Mouse (Mus musculus) kidney, embryonic 14.5 days (tissue): ENCODE measurements at regions not wholly inside any gene's neighbourhood (a gene's known extent, or its start where the extent isn't known, plus 50 kb on each side); places are given as distances from the start of the nearest gene placed in this dataset.

Source experiments
- ATAC-seq: fragments of 200-750 bp; cut with Nextera tagmentation; 2 replicates; pipeline ENCODE4 v1.8.0; 2017; ENCODE audit warnings: moderate number of reproducible peaks, mild to moderate bottlenecking, moderate TSS enrichment, moderate library complexity; ENCODE audit not compliant: low FRiP score, low TSS enrichment
- H3K27ac ChIP-seq: fragments of 300-500 bp; sonication (generic); 2 replicates; pipeline ENCODE4 v1.5.1; 2014; ENCODE audit warnings: low read depth, mild to moderate bottlenecking, low read length, moderate library complexity, mixed read lengths
- H3K27me3 ChIP-seq: fragments of 300-500 bp; sonication (generic); 2 replicates; pipeline ENCODE4 v1.6.1; 2014; ENCODE audit warnings: mild to moderate bottlenecking, low read length; ENCODE audit not compliant: control insufficient read depth, insufficient read depth
- H3K36me3 ChIP-seq: fragments of 300-500 bp; sonication (generic); 2 replicates; pipeline ENCODE4 v1.6.1; 2014; ENCODE audit warnings: low read length, mixed read lengths; ENCODE audit not compliant: control insufficient read depth, insufficient read depth
- H3K4me1 ChIP-seq: fragments of 300-500 bp; sonication (generic); 2 replicates; pipeline ENCODE4 v1.6.1; 2014; ENCODE audit warnings: low read length, mixed read lengths; ENCODE audit not compliant: control insufficient read depth, insufficient read depth
- H3K4me2 ChIP-seq: fragments of 300-500 bp; sonication (generic); replicated peaks from 2 replicates; pipeline ENCODE4 v1.6.1; 2014; ENCODE audit warnings: low read depth, mild to moderate bottlenecking, low read length
- H3K4me3 ChIP-seq: fragments of 300-500 bp; sonication (generic); 2 replicates; pipeline ENCODE4 v1.5.1; 2014; ENCODE audit warnings: mild to moderate bottlenecking, low read length
- H3K9ac ChIP-seq: fragments of 300-500 bp; sonication (generic); 2 replicates; pipeline ENCODE4 v1.6.1; 2014; ENCODE audit warnings: low read depth, mild to moderate bottlenecking, low read length, moderate library complexity
- H3K9me3 ChIP-seq: fragments of 300-500 bp; sonication (generic); 2 replicates; pipeline ENCODE4 v1.6.1; 2016; ENCODE audit warnings: low read length; ENCODE audit not compliant: control insufficient read depth
- WGBS: fragments of 180-500 bp; shearing (Covaris S2); extraction: QIAGEN DNeasy Blood & Tissue Kit; methylation state at CpG from one replicate; pipeline ENCODE4 v1.1.7; 2014; 5-methylcytosine and 5-hydroxymethylcytosine counted together

DNA sequence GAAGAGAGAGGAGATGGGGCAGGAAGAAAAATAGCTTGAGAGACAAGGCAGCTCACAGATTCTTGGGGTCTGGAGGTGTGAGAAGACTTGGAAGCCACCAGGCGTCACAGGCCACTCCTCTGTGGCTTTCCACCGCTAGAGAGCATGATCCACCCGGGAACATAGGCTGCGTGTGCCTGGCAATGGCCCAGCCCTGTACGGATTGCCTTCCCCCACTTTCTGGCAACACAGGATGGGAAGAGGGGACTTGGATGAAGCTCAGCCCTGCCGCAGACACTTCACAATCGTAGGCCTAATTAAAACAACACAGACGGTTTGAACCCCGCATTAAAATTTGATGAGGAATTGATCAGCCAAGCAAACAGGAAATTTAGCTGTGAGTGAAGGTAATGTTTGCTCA lies 209.8 kb downstream of the Dhx35 start:
- Histone ChIP-seq H3K9me3 (no peaks in the 10 kb centered on the region), H3K4me2 (no peak overlapping the region), H3K27me3 (no peaks in the 10 kb centered on the region), H3K36me3 (no peaks in the 10 kb centered on the region), H3K4me3 (no peak overlapping the region), H3K27ac (no peak overlapping the region), H3K4me1 (no peaks in the 10 kb centered on the region), H3K9ac (no peak overlapping the region)
- WGBS: 63% methylated on average over 9 of the region's 9 CpGs
- ATAC-seq: no peak

DNA sequence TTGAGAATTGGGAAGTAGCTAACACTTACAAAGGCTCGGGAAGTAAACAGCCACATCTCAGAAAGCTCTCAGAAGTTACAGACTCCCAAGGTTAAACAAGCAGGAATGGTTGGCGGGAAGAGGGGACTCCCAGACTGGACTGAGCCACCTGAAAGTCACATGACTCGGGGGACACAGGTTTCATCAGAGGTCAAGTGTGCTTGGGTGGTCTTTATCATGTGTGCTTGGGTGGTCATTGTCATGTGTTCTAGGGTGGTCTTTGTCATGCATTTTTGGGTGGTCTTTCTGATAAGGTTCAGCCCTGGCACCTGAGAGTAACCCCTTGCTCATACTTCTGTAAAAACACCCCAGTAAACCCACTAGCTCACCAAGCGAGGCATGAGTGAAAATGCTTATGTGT lies 218.1 kb downstream of the Dhx35 start:
- ATAC-seq: no peak
- H3K4me2 ChIP-seq: no peak overlapping the region
- WGBS: 81% methylated on average over 4 of the region's 4 CpGs
- H3K4me1 ChIP-seq: no peaks in the 10 kb centered on the region
- H3K36me3 ChIP-seq: no peaks in the 10 kb centered on the region
- no peaks in the 10 kb centered on the region for H3K27me3 ChIP-seq
- H3K27ac ChIP-seq: no peak overlapping the region
- H3K9ac ChIP-seq: no peak overlapping the region
- H3K4me3 ChIP-seq: no peak overlapping the region
- H3K9me3 ChIP-seq: no peaks in the 10 kb centered on the region

DNA sequence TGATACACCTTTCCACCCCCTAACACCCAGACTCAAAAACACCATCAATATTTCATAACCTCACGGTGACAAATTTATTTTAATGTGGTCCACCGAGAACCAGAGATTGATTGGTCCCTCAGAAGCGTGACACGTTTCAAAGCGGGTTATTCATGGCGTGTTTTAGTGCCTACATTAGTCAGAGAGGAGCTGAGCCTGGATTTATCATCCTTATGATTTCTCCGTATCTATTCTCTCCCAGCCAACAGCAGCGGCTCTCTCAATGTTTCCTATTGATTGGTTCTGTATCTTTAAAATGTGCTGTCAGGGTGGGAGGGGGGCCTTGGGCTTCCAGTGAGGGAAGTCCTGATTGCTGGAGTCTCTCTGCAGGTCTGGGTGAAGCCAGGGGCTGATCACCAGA lies 219.9 kb downstream of the Dhx35 start:
- Histone ChIP-seq H3K36me3 (no peaks in the 10 kb centered on the region), H3K9me3 (no peaks in the 10 kb centered on the region), H3K4me3 (no peak overlapping the region), H3K9ac (no peak overlapping the region), H3K27me3 (no peaks in the 10 kb centered on the region), H3K4me2 (no peak overlapping the region), H3K4me1 (no peaks in the 10 kb centered on the region), H3K27ac (no peak overlapping the region)
- 60% methylated on average over 8 of the region's 8 CpGs for WGBS
- no peak for ATAC-seq

DNA sequence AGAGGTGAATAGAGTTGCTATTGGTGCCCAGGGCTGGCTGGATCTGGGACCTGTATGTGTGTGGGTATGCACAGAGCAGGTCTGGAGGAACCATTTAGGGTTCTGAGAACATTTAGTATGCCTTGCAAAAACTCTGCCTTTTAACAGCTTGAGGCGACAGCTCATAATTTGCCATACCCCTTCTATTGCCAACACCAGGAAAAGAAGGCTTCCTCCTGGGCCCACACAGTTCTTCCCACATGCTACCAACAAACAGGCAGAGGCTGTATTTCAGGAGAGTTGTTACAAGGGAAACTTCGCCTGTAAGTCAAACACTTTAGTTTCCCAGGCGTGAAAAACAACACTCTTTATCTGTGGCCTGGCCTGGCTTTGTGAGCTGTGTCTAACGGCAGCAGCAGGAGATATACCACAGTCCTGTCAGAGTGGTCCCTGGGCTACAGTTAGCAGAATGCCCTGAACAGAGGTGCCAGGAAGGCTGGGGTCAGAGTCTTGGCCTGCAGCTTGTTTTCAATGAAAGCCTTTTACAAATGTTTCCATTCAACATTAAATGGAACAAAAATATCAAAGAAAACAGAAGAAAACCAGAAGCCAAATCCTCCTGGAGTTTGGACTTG lies 225.4 kb downstream of the Dhx35 start:
- Histone ChIP-seq H3K4me1 (no peaks in the 10 kb centered on the region), H3K27ac (no peak overlapping the region), H3K27me3 (no peaks in the 10 kb centered on the region), H3K4me2 (no peak overlapping the region), H3K9me3 (no peaks in the 10 kb centered on the region), H3K4me3 (no peak overlapping the region), H3K9ac (no peak overlapping the region), H3K36me3 (no peaks in the 10 kb centered on the region)
- WGBS: 34% methylated on average over 4 of the region's 4 CpGs
- ATAC-seq: no peak

DNA sequence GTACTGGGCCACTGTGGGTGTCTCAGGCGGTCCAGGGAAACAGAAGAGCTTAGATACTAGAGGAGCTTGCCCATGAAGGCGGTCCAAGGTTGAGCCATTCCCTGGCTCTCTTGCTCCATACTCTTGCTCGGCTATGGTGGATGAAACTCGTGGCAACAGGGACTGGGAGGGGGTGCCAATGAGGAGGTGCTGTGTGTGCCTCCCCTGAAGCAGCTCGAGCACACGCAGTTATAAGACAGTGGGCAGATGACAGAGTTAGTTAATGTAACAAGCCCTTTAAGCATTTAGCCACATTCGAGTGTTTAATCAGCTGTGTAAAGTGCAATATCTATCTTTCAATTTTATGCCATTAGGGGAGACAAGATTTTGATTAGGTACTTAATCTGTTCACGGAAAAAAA lies 237.5 kb downstream of the Dhx35 start:
- no peak overlapping the region for H3K27ac ChIP-seq
- 56% methylated on average over 8 of the region's 8 CpGs for WGBS
- H3K9ac ChIP-seq: no peak overlapping the region
- no peaks in the 10 kb centered on the region for H3K27me3 ChIP-seq
- H3K4me1 ChIP-seq: no peaks in the 10 kb centered on the region
- H3K9me3 ChIP-seq: no peaks in the 10 kb centered on the region
- no peak for ATAC-seq
- H3K4me3 ChIP-seq: no peak overlapping the region
- no peak overlapping the region for H3K4me2 ChIP-seq
- H3K36me3 ChIP-seq: no peaks in the 10 kb centered on the region

DNA sequence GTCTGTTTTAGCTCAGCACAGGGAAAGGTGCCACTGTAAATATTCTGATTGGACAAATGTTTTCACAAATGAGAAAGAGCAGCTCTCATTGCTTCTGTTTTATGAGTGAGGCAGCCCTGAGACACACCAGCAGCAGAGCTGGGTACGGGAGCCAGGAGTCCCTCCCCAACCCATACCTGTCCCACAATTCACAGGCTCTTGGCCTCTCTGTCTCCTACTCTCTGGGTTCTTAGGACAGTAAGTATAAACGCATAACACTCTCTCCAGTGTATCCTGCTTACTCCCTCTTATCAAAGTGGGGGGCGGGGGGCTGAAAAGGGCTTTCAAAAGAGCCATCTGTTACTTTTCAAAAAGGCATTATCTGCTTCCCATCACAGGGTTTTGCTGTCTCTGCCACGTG lies 245.3 kb downstream of the Dhx35 start:
- H3K4me3 ChIP-seq: no peak overlapping the region
- H3K9ac ChIP-seq: no peak overlapping the region
- no peaks in the 10 kb centered on the region; the same call in 1 of the 2 replicates for H3K9me3 ChIP-seq
- no peak for ATAC-seq
- no peak overlapping the region for H3K4me2 ChIP-seq
- H3K36me3 ChIP-seq: no peaks in the 10 kb centered on the region
- 62% methylated on average over 4 of the region's 4 CpGs for WGBS
- no peaks in the 10 kb centered on the region for H3K27me3 ChIP-seq
- no peaks in the 10 kb centered on the region for H3K4me1 ChIP-seq
- H3K27ac ChIP-seq: no peak overlapping the region

DNA sequence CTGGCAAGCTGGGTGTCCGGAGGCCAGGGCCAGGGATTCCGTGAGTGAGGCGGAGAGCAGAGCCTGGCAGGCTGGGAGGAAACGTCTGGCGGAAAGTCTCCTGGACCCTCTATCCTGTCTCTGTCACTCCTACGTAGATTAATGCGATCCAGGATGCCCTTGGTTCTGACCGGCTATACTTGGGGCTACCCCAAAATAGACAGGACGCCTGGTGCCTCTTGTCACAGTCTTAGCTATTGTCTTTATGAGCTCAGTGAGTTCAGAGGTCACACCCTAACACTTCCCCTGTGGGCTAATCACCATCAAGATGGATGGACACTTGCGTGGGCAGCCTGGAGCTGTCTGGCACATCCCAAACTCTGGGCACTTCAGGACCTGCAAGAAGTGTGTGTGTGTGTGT lies 258.9 kb downstream of the Dhx35 start:
- Histone ChIP-seq H3K4me2 (no peak overlapping the region), H3K4me3 (no peak overlapping the region), H3K9me3 (no peaks in the 10 kb centered on the region), H3K4me1 (no peaks in the 10 kb centered on the region), H3K27ac (no peak overlapping the region), H3K27me3 (no peaks in the 10 kb centered on the region), H3K36me3 (no peaks in the 10 kb centered on the region), H3K9ac (no peak overlapping the region)
- WGBS: 45% methylated on average over 10 of the region's 10 CpGs
- ATAC-seq: peak; percentile 76

DNA sequence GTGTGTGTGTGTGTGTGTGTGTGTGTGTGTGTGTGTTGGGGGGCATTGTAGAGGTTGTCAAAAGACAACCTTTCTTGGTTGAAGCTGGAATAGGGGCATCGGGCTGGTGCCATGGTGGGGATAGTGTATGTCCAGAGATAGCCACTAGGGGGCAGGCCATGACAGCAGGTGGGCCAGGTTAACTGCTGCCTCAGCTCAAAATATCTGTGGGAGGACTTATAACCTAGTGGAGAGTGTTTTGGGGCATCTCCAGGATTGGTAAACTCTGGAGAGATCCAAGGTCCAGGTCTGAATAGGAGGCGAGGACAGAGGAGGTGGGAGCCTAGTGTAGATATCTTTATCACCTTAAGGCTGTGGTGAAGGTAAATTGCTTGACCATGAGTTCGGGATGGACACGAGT lies 259.3 kb downstream of the Dhx35 start:
- Histone ChIP-seq H3K27me3 (no peaks in the 10 kb centered on the region), H3K36me3 (no peaks in the 10 kb centered on the region), H3K9ac (no peak overlapping the region), H3K27ac (no peak overlapping the region), H3K4me1 (no peaks in the 10 kb centered on the region), H3K9me3 (no peaks in the 10 kb centered on the region), H3K4me2 (no peak overlapping the region), H3K4me3 (no peak overlapping the region)
- peak; percentile 82 for ATAC-seq
- 50% methylated on average over 4 of the region's 4 CpGs for WGBS

DNA sequence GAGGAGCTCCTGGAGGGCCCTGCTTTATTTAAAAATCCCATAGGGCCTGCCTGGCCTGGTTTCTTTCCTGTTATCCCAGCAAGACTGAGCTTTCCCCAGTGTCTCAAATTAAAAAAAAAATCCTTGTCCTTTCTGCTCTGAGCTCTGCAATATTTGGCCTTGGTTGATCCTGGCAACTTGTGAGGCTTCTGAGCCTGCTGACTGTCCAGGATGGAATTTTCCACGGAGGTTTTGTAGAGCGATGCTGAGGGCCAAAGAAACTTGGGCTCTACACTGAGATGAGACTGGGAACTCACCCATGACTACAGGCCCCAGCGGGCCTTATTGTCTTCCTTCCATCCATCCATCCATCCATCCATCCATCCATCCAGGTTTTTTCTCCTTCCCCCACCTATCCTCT lies 259.8 kb downstream of the Dhx35 start:
- H3K9ac ChIP-seq: no peak overlapping the region
- WGBS: 91% methylated on average over 3 of the region's 3 CpGs
- no peaks in the 10 kb centered on the region for H3K36me3 ChIP-seq
- no peaks in the 10 kb centered on the region for H3K4me1 ChIP-seq
- no peak for ATAC-seq
- H3K27ac ChIP-seq: no peak overlapping the region
- no peaks in the 10 kb centered on the region for H3K9me3 ChIP-seq
- no peak overlapping the region for H3K4me2 ChIP-seq
- H3K4me3 ChIP-seq: no peak overlapping the region
- H3K27me3 ChIP-seq: no peaks in the 10 kb centered on the region
